Mouse (Mus musculus) urinary bladder, postnatal 25 days (tissue): Measurements from ENCODE around the gene Dusp5.
"Not testable (repeated sequence)": the region's sequence is repeated elsewhere in the genome, so short reads cannot be mapped to it uniquely, and the experiment has no call there.

ENCODE experiments used
- DNase-seq: peaks from one replicate; pipeline ENCODE4 v3.0.0; 2022; ENCODE audit warnings: low spot score

Dusp5 gene

GRCm38 (mm10) chr19:53528752-53529454 lies at the start of gene Dusp5:
TSS of gene Dusp5 (plus strand) at chr19:53529109.
- peak; percentile 99 for DNase-seq

GRCm38 (mm10) chr19:53479590-53479989 lies 49.3 kb upstream of the Dusp5 start:
- DNase-seq, result no peak

- no peak for DNase-seq
Measured at GRCm38 (mm10) chr19:53482093-53482492, 46.8 kb upstream of the Dusp5 start.

- DNase-seq, result no peak
Measured at GRCm38 (mm10) chr19:53482527-53482926, 46.4 kb upstream of the Dusp5 start.

- no peak for DNase-seq
Measured at GRCm38 (mm10) chr19:53483984-53484383, 44.9 kb upstream of the Dusp5 start.

- DNase-seq, result no peak
Measured at GRCm38 (mm10) chr19:53484918-53485317, 44.0 kb upstream of the Dusp5 start.

- DNase-seq, result no peak
Measured at GRCm38 (mm10) chr19:53489187-53489586, 39.7 kb upstream of the Dusp5 start.

GRCm38 (mm10) chr19:53489910-53490309 lies 39.0 kb upstream of the Dusp5 start:
- DNase-seq, result no peak

- no peak for DNase-seq
Measured at GRCm38 (mm10) chr19:53490898-53491297, 38.0 kb upstream of the Dusp5 start.

- no peak for DNase-seq
Measured at GRCm38 (mm10) chr19:53492528-53492927, 36.4 kb upstream of the Dusp5 start.

GRCm38 (mm10) chr19:53493866-53494265 lies 35.0 kb upstream of the Dusp5 start:
- DNase-seq, result no peak

GRCm38 (mm10) chr19:53497910-53498309 lies 31.0 kb upstream of the Dusp5 start:
- DNase-seq, result no peak

- DNase-seq, result no peak
Measured at GRCm38 (mm10) chr19:53499049-53499448, 29.9 kb upstream of the Dusp5 start.

GRCm38 (mm10) chr19:53499451-53499940 lies 29.4 kb upstream of the Dusp5 start:
- DNase-seq, result no peak

GRCm38 (mm10) chr19:53500298-53501006 lies 28.5 kb upstream of the Dusp5 start:
- no peak for DNase-seq

GRCm38 (mm10) chr19:53501239-53501638 lies 27.7 kb upstream of the Dusp5 start:
- not testable (repeated sequence) for DNase-seq

- no peak for DNase-seq
Measured at GRCm38 (mm10) chr19:53501765-53502164, 27.1 kb upstream of the Dusp5 start.

GRCm38 (mm10) chr19:53502891-53503371 lies 26.0 kb upstream of the Dusp5 start:
- DNase-seq, result no peak

- DNase-seq, result no peak
Measured at GRCm38 (mm10) chr19:53504181-53504580, 24.7 kb upstream of the Dusp5 start.

GRCm38 (mm10) chr19:53505728-53506127 lies 23.2 kb upstream of the Dusp5 start:
- DNase-seq, result no peak

GRCm38 (mm10) chr19:53507497-53507896 lies 21.4 kb upstream of the Dusp5 start:
- DNase-seq, result no peak

GRCm38 (mm10) chr19:53511244-53511934 lies 17.5 kb upstream of the Dusp5 start:
- no peak for DNase-seq
